Mouse (Mus musculus) embryonic facial prominence, embryonic 13.5 days (tissue): Measurements from ENCODE around the gene Celf3. TPM values are rescaled to one million over a fixed set of nuclear protein-coding genes. Genes with fewer than 3 reads are reported as not detected.

Experiments used
- polyA plus RNA-seq: library from polyadenylated mRNA; unstranded; fragments of >200 nt; fragmentation: Nextera tagmentation; extraction: Ambion mirVana; gene quantifications from 2 replicates; pipeline ENCODE4 v1.2.1, GENCODE M21; 2015

Gene Celf3
- polyA plus RNA-seq, 1 experiment from 2014 or later: 6.9 TPM

Other genes with a start within 250 kb of the Celf3 start
- gene Gm4778, start 214.3 kb upstream of the Celf3 start, polyA plus RNA-seq: not detected in 2 replicates
- gene Them4, start 168.2 kb upstream of the Celf3 start, polyA plus RNA-seq: 12.2 and 12.3 TPM in 2 replicates
- gene Them5, start 136.2 kb upstream of the Celf3 start, polyA plus RNA-seq: 5.2 and 9.2 TPM in 2 replicates
- gene C2cd4d, start 115.9 kb upstream of the Celf3 start, polyA plus RNA-seq: 2.3 and 3.5 TPM in 2 replicates
- gene Rorc, start 105.5 kb upstream of the Celf3 start, polyA plus RNA-seq: 2.3 TPM in 2 replicates
- 0.13 and 0.28 TPM in 2 replicates for gene Lingo4, start 79.8 kb upstream of the Celf3 start, polyA plus RNA-seq
- gene Tdrkh, start 65.0 kb upstream of the Celf3 start, polyA plus RNA-seq: 9.0 TPM in 2 replicates
- 64.4 and 68.9 TPM in 2 replicates for gene Mrpl9, start 35.0 kb upstream of the Celf3 start, polyA plus RNA-seq
- gene Oaz3, start 34.4 kb upstream of the Celf3 start, polyA plus RNA-seq: 1.0 TPM in 1 of 2 replicates, not detected in the other
- 1.2 and 1.5 TPM in 2 replicates for gene Riiad1, start 2.0 kb downstream of the Celf3 start, polyA plus RNA-seq
- gene Snx27, start 104.4 kb downstream of the Celf3 start, polyA plus RNA-seq: 53.5 and 60.0 TPM in 2 replicates
- gene Gm10972, start 164.8 kb downstream of the Celf3 start, polyA plus RNA-seq: not detected in 2 replicates
- 8.6 and 8.7 TPM in 2 replicates for gene Tuft1, start 180.6 kb downstream of the Celf3 start, polyA plus RNA-seq
- 1.1 and 1.6 TPM in 2 replicates for gene Selenbp2, start 215.3 kb downstream of the Celf3 start, polyA plus RNA-seq